Mouse (Mus musculus): ENCODE measurements around the gene Pomgnt2. TPM values are rescaled to one million over a fixed set of nuclear protein-coding genes. Genes with fewer than 3 reads are reported as not detected.
"Not testable (repeated sequence)": the region's sequence is repeated elsewhere in the genome, so short reads cannot be mapped to it uniquely, and the experiment has no call there.

Gene Pomgnt2
- polyA plus RNA-seq, 1 experiment from 2014 or later: 13.3 TPM

- no peak overlapping the region for H3K27ac ChIP-seq (ENCODE audit: low read depth, low read length)
- no peak for ATAC-seq (ENCODE audit: insufficient read depth, low FRiP score, low TSS enrichment)
- H3K9ac ChIP-seq (ENCODE audit: low read length): no peak overlapping the region
Measured at GRCm38 (mm10) chr9:122027914-122028745, 31.2 kb upstream of the Pomgnt2 start.

GRCm38 (mm10) chr9:122027081-122027913 is 30.4 kb upstream of the Pomgnt2 start:
- ATAC-seq (ENCODE audit: insufficient read depth, low FRiP score, low TSS enrichment): no peak
- H3K9ac ChIP-seq (ENCODE audit: low read length): no peak overlapping the region
- 76% methylated on average over 6 of the region's 6 CpGs for WGBS
- peaks cover 6% of the 10 kb centered on the region; the same call in 1 of the 2 replicates for H3K4me1 ChIP-seq (ENCODE audit: control insufficient read depth, insufficient read depth, low read length)
- H3K36me3 ChIP-seq (ENCODE audit: control insufficient read depth, insufficient read depth, low read length): no peaks in the 10 kb centered on the region
- DNase-seq (ENCODE audit: low spot score): no peak
- no peak overlapping the region for H3K4me2 ChIP-seq (ENCODE audit: low read depth)
- no peaks in the 10 kb centered on the region for H3K9me3 ChIP-seq (ENCODE audit: control insufficient read depth, low read length)
- H3K27me3 ChIP-seq (ENCODE audit: control insufficient read depth, insufficient read depth, low read length): no peaks in the 10 kb centered on the region
- no peak overlapping the region for H3K4me3 ChIP-seq (ENCODE audit: low read depth, low read length)
- no peak overlapping the region for H3K27ac ChIP-seq (ENCODE audit: low read depth, low read length)

More at GRCm38 (mm10) chr9:122027914-122028745, 31.2 kb upstream of the Pomgnt2 start:
- no peak overlapping the region for H3K4me2 ChIP-seq (ENCODE audit: low read depth)
- H3K27me3 ChIP-seq (ENCODE audit: control insufficient read depth, insufficient read depth, low read length): no peaks in the 10 kb centered on the region
- no peaks in the 10 kb centered on the region for H3K36me3 ChIP-seq (ENCODE audit: control insufficient read depth, insufficient read depth, low read length)
- no peak for DNase-seq (ENCODE audit: low spot score)
- H3K4me1 ChIP-seq (ENCODE audit: control insufficient read depth, insufficient read depth, low read length): peaks cover 6% of the 10 kb centered on the region; the same call in 1 of the 2 replicates
- WGBS: 89% methylated on average over 11 of the region's 11 CpGs
- H3K4me3 ChIP-seq (ENCODE audit: low read depth, low read length): no peak overlapping the region
- H3K9me3 ChIP-seq (ENCODE audit: control insufficient read depth, low read length): no peaks in the 10 kb centered on the region

DNA sequence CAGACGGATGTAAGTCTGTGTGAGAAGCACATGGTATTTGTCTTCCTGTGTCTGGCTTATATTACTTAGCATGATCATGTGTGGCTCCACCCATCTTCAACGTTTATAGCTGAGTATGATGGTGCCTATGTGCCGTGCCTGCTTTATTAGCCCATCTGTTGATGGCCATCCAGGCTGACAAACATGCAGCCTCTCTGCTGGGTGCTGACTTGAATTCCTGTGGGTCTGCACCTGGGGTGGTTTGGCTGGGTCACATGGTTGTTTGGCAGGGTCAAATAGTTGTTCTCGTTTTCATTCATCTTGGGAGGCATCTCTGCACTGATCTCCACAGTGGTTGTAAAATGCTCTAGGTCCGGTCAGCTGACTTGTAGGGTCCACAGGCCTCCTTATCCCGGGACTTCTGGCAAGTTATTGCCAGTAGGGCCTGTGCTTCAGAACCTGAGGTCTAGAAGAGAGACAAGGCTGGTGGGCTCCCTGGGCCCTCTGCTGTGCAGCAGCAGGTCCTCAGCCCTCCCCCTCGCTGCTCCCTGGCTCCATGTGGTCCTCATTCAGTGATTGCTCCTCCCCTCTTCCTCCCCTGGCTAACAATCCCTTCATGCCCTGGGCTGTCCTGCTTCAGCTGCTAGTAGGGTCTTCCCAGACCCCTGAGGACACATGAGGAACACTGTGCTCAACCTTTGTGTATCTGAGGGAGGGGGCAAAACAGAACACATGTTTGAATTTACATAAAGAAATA is 29.1 kb upstream of the Pomgnt2 start:
- no peak for ATAC-seq (ENCODE audit: insufficient read depth, low FRiP score, low TSS enrichment)
- Histone ChIP-seq H3K36me3 (ENCODE audit: control insufficient read depth, insufficient read depth, low read length) (no peaks in the 10 kb centered on the region), H3K4me1 (ENCODE audit: control insufficient read depth, insufficient read depth, low read length) (peaks cover 6% of the 10 kb centered on the region; the same call in 1 of the 2 replicates), H3K9me3 (ENCODE audit: control insufficient read depth, low read length) (no peaks in the 10 kb centered on the region), H3K9ac (ENCODE audit: low read length) (no peak overlapping the region), H3K27me3 (ENCODE audit: control insufficient read depth, insufficient read depth, low read length) (no peaks in the 10 kb centered on the region), H3K4me3 (ENCODE audit: low read depth, low read length) (no peak overlapping the region), H3K27ac (ENCODE audit: low read depth, low read length) (no peak overlapping the region), H3K4me2 (ENCODE audit: low read depth) (no peak overlapping the region)
- 58% methylated on average over 7 of the region's 7 CpGs for WGBS
- DNase-seq (ENCODE audit: low spot score): no peak

GRCm38 (mm10) chr9:122024419-122024818 is 27.5 kb upstream of the Pomgnt2 start:
- no peak overlapping the region for H3K9ac ChIP-seq (ENCODE audit: low read length)
- H3K27me3 ChIP-seq (ENCODE audit: control insufficient read depth, insufficient read depth, low read length): no peaks in the 10 kb centered on the region
- H3K36me3 ChIP-seq (ENCODE audit: control insufficient read depth, insufficient read depth, low read length): no peaks in the 10 kb centered on the region
- no peak overlapping the region for H3K4me3 ChIP-seq (ENCODE audit: low read depth, low read length)
- 91% methylated on average over 6 of the region's 6 CpGs for WGBS
- H3K4me1 ChIP-seq (ENCODE audit: control insufficient read depth, insufficient read depth, low read length): peaks cover 6% of the 10 kb centered on the region; the same call in 1 of the 2 replicates
- H3K27ac ChIP-seq (ENCODE audit: low read depth, low read length): no peak overlapping the region
- DNase-seq (ENCODE audit: low spot score): no peak
- H3K4me2 ChIP-seq (ENCODE audit: low read depth): no peak overlapping the region
- no peak for ATAC-seq (ENCODE audit: insufficient read depth, low FRiP score, low TSS enrichment)
- H3K9me3 ChIP-seq (ENCODE audit: control insufficient read depth, low read length): no peaks in the 10 kb centered on the region

GRCm38 (mm10) chr9:122023873-122024272 is 27.0 kb upstream of the Pomgnt2 start:
- 86% methylated on average over 5 of the region's 5 CpGs for WGBS
- H3K4me3 ChIP-seq (ENCODE audit: low read depth, low read length): no peak overlapping the region
- H3K36me3 ChIP-seq (ENCODE audit: control insufficient read depth, insufficient read depth, low read length): no peaks in the 10 kb centered on the region

GRCm38 (mm10) chr9:122022776-122023175 is 25.9 kb upstream of the Pomgnt2 start:
- WGBS: 71% methylated on average over 9 of the region's 9 CpGs

More at GRCm38 (mm10) chr9:122023873-122024272, 27.0 kb upstream of the Pomgnt2 start:
- no peak for DNase-seq (ENCODE audit: low spot score)
- no peak for ATAC-seq (ENCODE audit: insufficient read depth, low FRiP score, low TSS enrichment)
- H3K27ac ChIP-seq (ENCODE audit: low read depth, low read length): no peak overlapping the region
- H3K9ac ChIP-seq (ENCODE audit: low read length): no peak overlapping the region
- H3K4me1 ChIP-seq (ENCODE audit: control insufficient read depth, insufficient read depth, low read length): peaks cover 6% of the 10 kb centered on the region; the same call in 1 of the 2 replicates
- no peaks in the 10 kb centered on the region for H3K9me3 ChIP-seq (ENCODE audit: control insufficient read depth, low read length)
- no peaks in the 10 kb centered on the region for H3K27me3 ChIP-seq (ENCODE audit: control insufficient read depth, insufficient read depth, low read length)
- no peak overlapping the region for H3K4me2 ChIP-seq (ENCODE audit: low read depth)

GRCm38 (mm10) chr9:122021581-122021980 is 24.7 kb upstream of the Pomgnt2 start:
- no peak for DNase-seq (ENCODE audit: low spot score)
- ATAC-seq (ENCODE audit: insufficient read depth, low FRiP score, low TSS enrichment): no peak
- no peaks in the 10 kb centered on the region for H3K36me3 ChIP-seq (ENCODE audit: control insufficient read depth, insufficient read depth, low read length)

More at GRCm38 (mm10) chr9:122022776-122023175, 25.9 kb upstream of the Pomgnt2 start:
- Histone ChIP-seq H3K4me3 (ENCODE audit: low read depth, low read length) (no peak overlapping the region), H3K4me1 (ENCODE audit: control insufficient read depth, insufficient read depth, low read length) (peaks cover 6% of the 10 kb centered on the region; the same call in 1 of the 2 replicates), H3K27me3 (ENCODE audit: control insufficient read depth, insufficient read depth, low read length) (no peaks in the 10 kb centered on the region), H3K9ac (ENCODE audit: low read length) (no peak overlapping the region), H3K9me3 (ENCODE audit: control insufficient read depth, low read length) (no peaks in the 10 kb centered on the region), H3K4me2 (ENCODE audit: low read depth) (no peak overlapping the region), H3K36me3 (ENCODE audit: control insufficient read depth, insufficient read depth, low read length) (no peaks in the 10 kb centered on the region), H3K27ac (ENCODE audit: low read depth, low read length) (no peak overlapping the region)
- no peak for ATAC-seq (ENCODE audit: insufficient read depth, low FRiP score, low TSS enrichment)
- no peak for DNase-seq (ENCODE audit: low spot score)

DNA sequence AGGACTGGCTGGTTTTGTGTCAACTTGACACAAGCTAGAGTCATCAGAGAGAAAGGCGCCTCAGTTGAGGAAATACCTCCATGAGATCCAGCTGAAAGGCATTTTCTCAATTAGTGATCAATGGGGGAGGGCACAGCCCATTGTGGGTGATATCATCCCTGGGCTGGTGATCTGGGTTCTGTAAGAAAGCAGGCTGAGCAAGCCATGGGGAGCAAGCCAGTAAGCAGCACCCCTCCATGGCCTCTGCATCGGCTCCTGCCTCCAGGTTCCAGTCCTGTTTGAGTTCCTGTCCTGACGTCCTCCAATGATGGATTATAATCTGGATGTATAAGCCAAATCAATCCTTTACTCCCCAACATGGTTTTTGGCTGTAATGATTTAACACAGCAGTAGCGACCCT is 24.3 kb upstream of the Pomgnt2 start:
- H3K27me3 ChIP-seq (ENCODE audit: control insufficient read depth, insufficient read depth, low read length); H3K4me2 ChIP-seq (ENCODE audit: low read depth); H3K9ac ChIP-seq (ENCODE audit: low read length); H3K4me3 ChIP-seq (ENCODE audit: low read depth, low read length); H3K27ac ChIP-seq (ENCODE audit: low read depth, low read length); ATAC-seq (ENCODE audit: insufficient read depth, low FRiP score, low TSS enrichment); H3K36me3 ChIP-seq (ENCODE audit: control insufficient read depth, insufficient read depth, low read length); H3K9me3 ChIP-seq (ENCODE audit: control insufficient read depth, low read length); H3K4me1 ChIP-seq (ENCODE audit: control insufficient read depth, insufficient read depth, low read length); DNase-seq (ENCODE audit: low spot score): not testable (repeated sequence)
- 90% methylated on average over 4 of the region's 4 CpGs for WGBS

More at GRCm38 (mm10) chr9:122021581-122021980, 24.7 kb upstream of the Pomgnt2 start:
- Histone ChIP-seq H3K4me2 (ENCODE audit: low read depth) (no peak overlapping the region), H3K4me3 (ENCODE audit: low read depth, low read length) (no peak overlapping the region), H3K4me1 (ENCODE audit: control insufficient read depth, insufficient read depth, low read length) (0 out of 2 replicates have a peak, but pooled peaks cover 2% of the 10 kb centered on the region), H3K9ac (ENCODE audit: low read length) (no peak overlapping the region), H3K27ac (ENCODE audit: low read depth, low read length) (no peak overlapping the region), H3K27me3 (ENCODE audit: control insufficient read depth, insufficient read depth, low read length) (no peaks in the 10 kb centered on the region), H3K9me3 (ENCODE audit: control insufficient read depth, low read length) (no peaks in the 10 kb centered on the region)
- WGBS: 90% methylated on average over 5 of the region's 5 CpGs

Data from neural tube, embryonic 11.5 days (tissue).